Mouse (Mus musculus): ENCODE results near the gene Aldh3a2.

DNA sequence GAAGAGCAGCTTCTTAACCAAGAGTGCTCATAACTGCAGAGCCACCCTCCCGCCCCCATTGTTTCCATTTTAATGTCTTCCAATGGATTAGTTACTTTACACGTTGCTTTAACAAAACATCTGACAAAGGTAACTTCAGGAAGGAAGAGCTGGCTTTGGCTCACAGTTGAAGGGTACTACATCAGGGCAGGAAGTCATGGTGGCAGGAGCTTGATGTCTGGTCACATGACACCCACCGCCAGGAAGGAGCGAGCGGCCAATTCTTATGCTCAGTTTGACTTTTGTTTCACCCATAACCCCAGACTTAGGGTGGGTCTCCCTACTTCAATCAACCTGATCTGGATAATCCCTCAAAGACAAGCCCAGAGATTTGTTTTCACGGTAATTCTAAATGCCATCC, 8.2 kb downstream of the Aldh3a2 start:
- TF ChIP-seq CTCF (IDR thresholded peaks at IDR 0.05; ENCODE audit: low read depth), result no peak
- no peak for TF ChIP-seq EP300 (IDR thresholded peaks at IDR 0.05; ENCODE audit: low read depth)

Data from liver, embryonic 14.5 days (tissue).